Mouse (Mus musculus) liver, adult 2 months (tissue): ENCODE measurements around the gene Agbl3. TPM values are rescaled to one million over a fixed set of nuclear protein-coding genes. Genes with fewer than 3 reads are reported as not detected.
A peak's percentile ranks its signal among the peaks of the same experiment; 100 is the strongest.

ENCODE experiments used
- DNase-seq: peaks from one replicate; pipeline ENCODE4 v3.0.0-alpha.2; 2011; ENCODE audit warnings: low read depth, low spot score; ENCODE audit errors: extremely low read depth
- H3K27ac ChIP-seq: fragments of 200-500 bp; replicated peaks from 2 replicates; pipeline ENCODE4 v1.5.1; 2012; ENCODE audit warnings: low read depth, mild to moderate bottlenecking, control low read depth, inconsistent platforms, low read length; ENCODE audit not compliant: insufficient read depth
- H3K27me3 ChIP-seq: fragments of 200-500 bp; 2 replicates; pipeline ENCODE4 v1.6.1; 2012; ENCODE audit warnings: mild to moderate bottlenecking, moderate library complexity, low read length, inconsistent platforms; ENCODE audit not compliant: control insufficient read depth, insufficient read depth
- H3K36me3 ChIP-seq: fragments of 200-500 bp; 2 replicates; pipeline ENCODE4 v1.6.1; 2012; ENCODE audit warnings: low read length, inconsistent platforms; ENCODE audit not compliant: control insufficient read depth, insufficient read depth
- H3K4me1 ChIP-seq: fragments of 200-500 bp; 2 replicates; pipeline ENCODE4 v1.6.1; 2011; ENCODE audit warnings: low read length; ENCODE audit not compliant: control insufficient read depth, insufficient read depth
- H3K4me3 ChIP-seq: fragments of 200-500 bp; 2 replicates; pipeline ENCODE4 v1.5.1; 2011; ENCODE audit warnings: low read depth, mild to moderate bottlenecking, control low read depth, low read length, moderate library complexity; ENCODE audit not compliant: insufficient read depth
- H3K79me2 ChIP-seq: fragments of 200-500 bp; 2 replicates; pipeline ENCODE4 v1.6.1; 2012; ENCODE audit warnings: inconsistent platforms, mild to moderate bottlenecking, low read length, moderate library complexity; ENCODE audit not compliant: control insufficient read depth, insufficient read depth
- H3K9ac ChIP-seq: fragments of 200-500 bp; 2 replicates; pipeline ENCODE4 v1.6.1; 2012; ENCODE audit warnings: low read depth, mild to moderate bottlenecking, control low read depth, inconsistent platforms, low read length
- CTCF ChIP-seq: fragments of 200-500 bp; IDR thresholded peaks from 2 replicates; pipeline ENCODE4 v1.5.1; 2011; ENCODE audit warnings: low read depth, low read length, control low read depth
- POLR2A ChIP-seq: fragments of 200-500 bp; IDR thresholded peaks from 2 replicates; pipeline ENCODE4 v1.6.1; 2011; ENCODE audit warnings: low read length, control low read depth; ENCODE audit not compliant: insufficient read depth; ENCODE audit errors: extremely low read depth
- WGBS: fragments of 180-500 bp; shearing (Covaris S2); methylation state at CpG from one replicate; pipeline ENCODE4 v1.1.7; 2018; 5-methylcytosine and 5-hydroxymethylcytosine counted together
- polyA plus RNA-seq: library from polyadenylated mRNA; depleted of rRNA; stranded (reverse); fragments of >200 nt; gene quantifications from 2 replicates; pipeline ENCODE4 v1.2.3, GENCODE M21; 2012
- total RNA-seq: library from RNA; depleted of rRNA; stranded (reverse); fragments of >200 nt; gene quantifications from 2 replicates; pipeline ENCODE4 v1.2.3, GENCODE M21; 2014

The Agbl3 gene
- total and polyA plus RNA-seq, 2 experiments = 2.3 to 8.6 TPM

DNA sequence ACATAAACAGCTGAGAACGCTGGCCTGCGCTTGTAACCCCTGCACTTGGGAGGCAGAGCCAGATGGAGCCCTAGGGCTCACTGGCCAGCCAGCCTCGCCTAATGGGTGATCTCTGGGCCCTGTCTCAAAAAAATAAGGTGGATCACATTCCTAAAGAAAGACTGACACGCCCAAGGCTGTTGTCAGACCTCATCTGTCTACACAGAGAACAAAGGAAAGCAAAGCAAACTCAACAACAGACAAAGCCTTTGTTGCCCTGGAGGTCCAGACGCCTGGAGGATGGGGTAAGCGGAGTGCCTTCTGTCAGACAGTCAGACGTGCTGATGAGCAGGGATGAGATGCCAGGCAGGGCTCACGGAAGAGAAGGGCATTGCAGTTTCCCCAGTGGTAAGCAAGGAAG is 86.6 kb downstream of the Agbl3 start:
- peaks cover 8% of the 10 kb centered on the region for H3K79me2 ChIP-seq
- DNase-seq = no peak
- H3K4me3 ChIP-seq = no peak overlapping the region
- peaks cover 22% of the 10 kb centered on the region for H3K4me1 ChIP-seq
- no peak overlapping the region for H3K9ac ChIP-seq
- 82% methylated on average over 8 of the region's 8 CpGs for WGBS
- H3K27me3 ChIP-seq = no peaks in the 10 kb centered on the region
- no peak for TF ChIP-seq POLR2A
- no peak for TF ChIP-seq CTCF
- H3K27ac ChIP-seq = 0 out of 2 replicates have a peak overlapping the region, but pooled peaks have one; percentile 22
- H3K36me3 ChIP-seq = peaks cover 14% of the 10 kb centered on the region

DNA sequence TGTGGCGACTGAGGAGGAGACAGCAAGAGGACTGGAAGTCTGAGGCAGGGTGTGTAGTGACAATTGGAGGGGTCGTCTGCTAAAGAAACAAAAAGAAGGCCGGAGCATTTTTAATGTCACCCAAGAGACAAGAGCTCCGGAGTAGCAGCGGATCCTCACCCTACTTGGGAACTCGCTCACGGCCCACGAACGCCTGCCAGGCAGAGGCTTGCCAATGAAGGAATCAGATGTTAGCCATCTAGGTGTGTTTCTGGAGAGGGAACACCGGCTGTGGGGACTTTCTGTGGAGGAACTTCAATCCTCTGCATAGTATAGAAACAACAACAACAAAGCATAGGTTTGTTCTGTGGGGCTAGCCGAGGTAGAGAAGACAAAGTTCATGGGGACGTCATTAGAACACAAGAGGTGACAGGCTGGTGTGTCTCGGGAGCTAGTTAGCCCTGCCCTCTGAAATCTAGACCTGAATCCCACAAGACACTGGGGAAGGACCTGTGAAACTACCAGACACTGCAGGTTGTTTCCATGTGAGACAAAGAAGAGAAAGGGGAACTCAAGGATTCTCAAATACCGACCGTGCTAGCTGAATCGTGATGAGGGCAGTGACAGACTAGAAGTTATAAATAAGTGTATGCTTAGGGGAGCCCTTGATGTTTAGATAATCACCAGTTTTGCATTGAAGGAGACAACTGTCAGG is 87.2 kb downstream of the Agbl3 start:
- no peak overlapping the region for H3K9ac ChIP-seq
- WGBS = 83% methylated on average over 16 of the region's 16 CpGs
- no peak for DNase-seq
- H3K27me3 ChIP-seq = no peaks in the 10 kb centered on the region
- H3K4me1 ChIP-seq = peaks cover 20% of the 10 kb centered on the region
- H3K36me3 ChIP-seq = peaks cover 14% of the 10 kb centered on the region
- H3K79me2 ChIP-seq = peaks cover 8% of the 10 kb centered on the region
- H3K4me3 ChIP-seq = no peak overlapping the region
- H3K27ac ChIP-seq = peak overlapping the region; percentile 10; the same call in 1 of the 2 replicates
- TF ChIP-seq CTCF (no peak), POLR2A (no peak)

DNA sequence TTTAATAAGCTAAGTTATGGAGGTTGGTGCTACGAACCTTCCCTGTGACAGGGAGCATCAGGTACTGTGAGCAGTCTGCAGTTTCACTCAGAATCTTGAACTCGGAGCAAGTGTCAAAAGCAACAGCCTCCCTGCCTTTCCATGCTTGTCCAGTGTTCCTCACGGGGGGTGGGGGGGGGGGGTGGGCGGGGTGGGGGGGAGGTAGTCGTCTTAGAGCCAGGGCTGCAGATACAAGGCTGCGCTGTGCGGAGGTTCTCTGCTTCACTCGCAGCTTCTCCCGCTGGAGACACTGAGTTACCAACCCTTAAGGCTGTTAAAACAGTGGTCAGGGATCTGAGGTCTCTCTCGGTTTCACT is 87.7 kb downstream of the Agbl3 start:
- Histone ChIP-seq H3K4me3 (no peak overlapping the region), H3K36me3 (peaks cover 14% of the 10 kb centered on the region), H3K27ac (peak overlapping the region; percentile 64), H3K4me1 (peaks cover 20% of the 10 kb centered on the region), H3K79me2 (peaks cover 8% of the 10 kb centered on the region), H3K27me3 (no peaks in the 10 kb centered on the region), H3K9ac (no peak overlapping the region)
- TF ChIP-seq CTCF = no peak
- TF ChIP-seq POLR2A = no peak
- no peak for DNase-seq
- WGBS = 71% methylated on average over 10 of the region's 10 CpGs

DNA sequence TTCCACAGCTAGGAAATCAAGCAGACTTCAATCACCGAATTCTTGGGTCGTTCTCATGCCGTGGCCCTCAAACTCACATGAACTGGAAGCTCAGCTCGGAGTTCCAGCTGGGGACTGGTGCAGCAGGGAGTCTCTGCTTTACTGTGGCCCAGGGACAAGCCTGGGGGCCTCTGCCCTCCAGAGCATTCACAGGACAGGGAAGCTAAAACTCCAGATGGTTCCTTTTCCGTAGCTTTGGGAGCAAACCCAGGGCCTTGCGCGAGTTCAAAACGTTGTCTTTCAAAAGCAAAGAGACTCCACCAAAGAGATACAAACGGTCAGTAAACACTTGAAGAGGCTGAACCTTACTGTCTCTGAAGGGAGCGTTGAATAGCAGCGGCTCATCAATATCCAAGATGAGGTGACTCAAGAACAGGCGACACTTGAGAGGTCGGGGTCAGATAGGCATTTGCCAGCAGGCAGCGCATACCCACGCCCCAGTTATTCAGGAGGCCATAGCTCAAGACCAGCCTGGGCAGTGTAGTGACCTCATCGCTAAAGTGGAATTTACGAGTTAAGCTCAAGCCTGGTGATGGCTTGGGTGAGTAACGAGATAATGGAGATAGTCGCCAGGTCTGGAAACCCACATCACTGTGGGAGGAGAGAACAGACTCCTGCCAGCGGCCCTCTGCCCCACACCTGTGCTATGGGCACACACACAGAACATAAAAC is 88.4 kb downstream of the Agbl3 start:
- Histone ChIP-seq H3K27ac (peak overlapping the region; percentile 64), H3K4me1 (peaks cover 20% of the 10 kb centered on the region), H3K27me3 (no peaks in the 10 kb centered on the region), H3K79me2 (peaks cover 6% of the 10 kb centered on the region), H3K4me3 (no peak overlapping the region), H3K9ac (peak overlapping the region; percentile 10; the same call in 1 of the 2 replicates), H3K36me3 (peaks cover 14% of the 10 kb centered on the region)
- TF ChIP-seq CTCF = no peak
- TF ChIP-seq POLR2A = no peak
- DNase-seq = no peak
- 66% methylated on average over 20 of the region's 20 CpGs for WGBS

DNA sequence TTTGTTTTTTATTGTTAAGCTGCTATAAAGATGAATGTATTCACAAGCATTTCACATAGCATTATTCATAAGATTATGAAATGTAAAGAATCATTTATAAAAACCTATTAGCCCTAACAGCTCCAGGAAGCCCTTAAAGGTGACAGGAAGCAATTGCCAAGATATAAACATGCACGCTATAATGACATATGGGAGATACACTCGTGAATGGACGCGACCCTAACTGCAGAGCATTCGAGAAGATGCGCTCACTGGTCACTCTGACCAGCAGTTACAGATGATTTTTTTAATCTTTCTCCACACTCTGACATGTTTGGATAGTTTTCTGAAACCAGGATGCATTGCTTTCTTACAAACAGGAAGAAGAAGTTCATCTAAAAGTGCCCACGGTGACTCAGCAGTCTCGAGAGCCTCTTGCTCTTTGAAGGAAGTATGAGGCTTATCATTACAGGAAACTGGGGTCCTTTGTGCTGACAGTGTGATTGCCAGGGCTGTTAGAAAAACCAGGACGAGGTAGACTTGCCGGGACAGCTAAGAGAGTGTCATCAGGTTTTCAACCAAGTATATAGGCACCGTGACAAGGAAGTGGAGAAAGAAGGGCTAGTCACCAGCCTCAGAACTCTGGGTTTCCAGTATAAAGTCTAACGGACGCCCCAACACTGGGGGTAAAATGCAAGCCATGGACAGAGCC is 89.1 kb downstream of the Agbl3 start:
- TF ChIP-seq CTCF (no peak), POLR2A (no peak)
- Histone ChIP-seq H3K27me3 (no peaks in the 10 kb centered on the region), H3K27ac (peak overlapping the region; percentile 65), H3K36me3 (peaks cover 14% of the 10 kb centered on the region), H3K4me1 (peaks cover 17% of the 10 kb centered on the region), H3K4me3 (no peak overlapping the region), H3K79me2 (peaks cover under 1% of the 10 kb centered on the region), H3K9ac (no peak overlapping the region)
- WGBS = 69% methylated on average over 13 of the region's 13 CpGs
- DNase-seq = peak; percentile 59
